In genomic region chr5:101887989-101888388, GRCm38 (mm10) we compare ENCODE assay signal across 11 mouse cellular contexts.
"Had no signal": no experiment of that assay in that cellular context is flagged by ENCODE, and none has a peak within 500 bp of the region (broad histone marks: within the 10 kb centered on the region; RNA-seq: fewer than 3 reads in every experiment).

No protein-coding gene starts in this region.

- DNase-seq: kidney, adult 9 months; kidney, postnatal 25 days; layer of hippocampus, adult 9-11 months; liver; lung, adult 18-20 months; lung, postnatal 10 days; lung, postnatal 36 days; right cerebral cortex, postnatal 14 days; right cerebral cortex, postnatal 4 days; thymus, adult 18-20 months; thymus, postnatal 36 days had no signal
